Mouse (Mus musculus): ENCODE measurements around the gene Kifc3. TPM values are rescaled to one million over a fixed set of nuclear protein-coding genes. Genes with fewer than 3 reads are reported as not detected.

Kifc3 gene
- polyA plus RNA-seq, 1 experiment: 64.7 TPM

DNA sequence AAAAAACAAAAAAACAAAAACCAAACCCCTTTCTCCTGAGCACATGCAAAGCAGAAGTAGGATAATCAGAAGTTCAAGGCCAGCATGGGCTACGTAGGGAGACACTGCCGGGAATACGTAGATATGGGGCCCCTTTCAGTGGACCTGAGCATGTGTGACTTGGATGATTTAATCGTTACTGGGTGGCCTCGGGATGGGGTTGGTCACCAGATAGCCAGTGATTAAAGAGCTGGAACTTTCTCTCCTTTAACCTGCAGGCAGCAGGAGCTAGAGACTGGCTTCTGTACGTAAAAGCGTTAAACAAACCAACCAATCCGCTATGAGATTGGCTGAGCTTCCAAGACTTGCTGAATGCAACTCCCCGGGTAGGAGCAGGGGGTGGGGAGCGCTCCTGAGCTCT, 17.5 kb downstream of the Kifc3 start:
- no peak for TF ChIP-seq CTCF (IDR thresholded peaks at IDR 0.05; ENCODE audit: extremely low read depth, insufficient read length, insufficient replicate concordance, low read depth, low read length)
- TF ChIP-seq POLR2A (IDR thresholded peaks at IDR 0.05; ENCODE audit: low read depth, low read length): no peak
- Histone ChIP-seq H3K4me3 (ENCODE audit: low read depth, low read length) (no peak overlapping the region), H3K36me3 (ENCODE audit: control insufficient read depth, insufficient read depth, low read length) (peaks cover 4% of the 10 kb centered on the region), H3K27me3 (ENCODE audit: control insufficient read depth, insufficient read depth, low read length) (no peaks in the 10 kb centered on the region), H3K27ac (ENCODE audit: insufficient read depth, low read depth, low read length) (no peak overlapping the region), H3K4me1 (ENCODE audit: control insufficient read depth, insufficient read depth, insufficient read length, low read length) (no peaks in the 10 kb centered on the region)
- WGBS: 59% methylated on average over 10 of the region's 10 CpGs

DNA sequence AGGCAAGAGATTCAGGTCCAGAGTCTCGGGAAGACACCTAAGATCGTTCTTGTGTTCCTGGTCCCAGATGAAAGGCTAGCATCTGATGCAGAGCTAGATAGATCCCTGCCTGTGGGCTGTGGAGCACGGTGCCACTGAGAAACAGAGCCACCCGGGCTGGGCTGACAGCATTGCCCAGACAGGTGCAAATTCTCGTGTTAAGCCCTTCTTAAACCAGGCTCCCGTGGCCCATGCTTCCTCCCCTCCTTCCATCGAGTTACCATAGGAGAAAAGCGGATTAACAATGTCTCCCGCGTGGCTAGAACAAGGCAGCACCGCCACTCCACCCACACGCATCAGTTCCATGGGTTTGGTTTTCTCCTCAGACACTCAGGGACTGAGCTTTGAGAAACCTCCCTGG, 18.4 kb downstream of the Kifc3 start:
- H3K27ac ChIP-seq (ENCODE audit: insufficient read depth, low read depth, low read length): no peak overlapping the region
- no peaks in the 10 kb centered on the region for H3K4me1 ChIP-seq (ENCODE audit: control insufficient read depth, insufficient read depth, insufficient read length, low read length)
- TF ChIP-seq CTCF (IDR thresholded peaks at IDR 0.05; ENCODE audit: extremely low read depth, insufficient read length, insufficient replicate concordance, low read depth, low read length) (no peak), POLR2A (IDR thresholded peaks at IDR 0.05; ENCODE audit: low read depth, low read length) (no peak)
- H3K36me3 ChIP-seq (ENCODE audit: control insufficient read depth, insufficient read depth, low read length): no peaks in the 10 kb centered on the region; the same call in 1 of the 2 replicates
- H3K27me3 ChIP-seq (ENCODE audit: control insufficient read depth, insufficient read depth, low read length): no peaks in the 10 kb centered on the region
- no peak overlapping the region for H3K4me3 ChIP-seq (ENCODE audit: low read depth, low read length)
- WGBS: 78% methylated on average over 12 of the region's 12 CpGs

DNA sequence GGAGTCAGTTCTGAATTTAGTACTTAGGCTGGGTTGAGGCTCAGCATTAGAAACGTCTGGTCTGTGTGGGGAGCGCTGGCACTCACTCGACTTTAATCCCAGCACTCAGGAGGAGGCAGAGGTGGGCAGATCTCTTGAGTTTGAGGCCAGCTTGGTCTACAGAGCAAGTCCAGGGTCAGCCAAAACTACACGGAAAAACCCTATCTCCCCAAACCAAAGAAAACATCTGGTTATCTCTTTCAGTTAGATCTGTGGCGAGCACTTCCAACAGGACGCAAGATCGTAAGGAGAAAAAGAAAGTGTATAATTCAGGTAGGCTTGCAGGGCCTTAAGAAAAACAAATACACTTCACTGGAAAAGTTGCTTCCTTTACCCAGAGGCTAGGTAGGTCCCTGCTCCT, 20.8 kb downstream of the Kifc3 start:
- no peak overlapping the region for H3K4me3 ChIP-seq (ENCODE audit: low read depth, low read length)
- WGBS: 54% methylated on average over 7 of the region's 7 CpGs
- no peaks in the 10 kb centered on the region for H3K4me1 ChIP-seq (ENCODE audit: control insufficient read depth, insufficient read depth, insufficient read length, low read length)
- H3K36me3 ChIP-seq (ENCODE audit: control insufficient read depth, insufficient read depth, low read length): no peaks in the 10 kb centered on the region
- TF ChIP-seq CTCF (IDR thresholded peaks at IDR 0.05; ENCODE audit: extremely low read depth, insufficient read length, insufficient replicate concordance, low read depth, low read length) (no peak), POLR2A (IDR thresholded peaks at IDR 0.05; ENCODE audit: low read depth, low read length) (no peak)
- no peaks in the 10 kb centered on the region for H3K27me3 ChIP-seq (ENCODE audit: control insufficient read depth, insufficient read depth, low read length)
- H3K27ac ChIP-seq (ENCODE audit: insufficient read depth, low read depth, low read length): no peak overlapping the region

DNA sequence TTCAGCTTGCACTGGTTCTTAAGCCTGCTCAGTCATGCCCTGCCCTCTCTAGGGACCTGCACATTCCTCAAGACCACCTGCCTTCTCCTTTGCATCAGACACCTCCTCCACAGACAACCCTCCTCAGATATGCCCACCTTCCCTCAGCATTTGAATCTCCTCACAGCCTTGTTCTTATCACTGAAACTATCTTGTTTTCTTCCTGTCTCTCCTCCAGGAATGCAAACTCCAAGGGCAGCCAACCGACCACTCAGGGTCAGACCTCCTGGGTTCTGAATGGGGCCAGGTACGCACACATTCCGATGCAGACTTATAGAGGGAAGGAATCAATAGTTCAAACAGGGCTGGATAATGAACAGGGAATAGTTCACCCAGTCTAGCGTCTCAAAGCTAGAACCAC, 24.4 kb downstream of the Kifc3 start:
- 58% methylated on average over 4 of the region's 4 CpGs for WGBS
- no peak for TF ChIP-seq POLR2A (IDR thresholded peaks at IDR 0.05; ENCODE audit: low read depth, low read length)
- TF ChIP-seq CTCF (IDR thresholded peaks at IDR 0.05; ENCODE audit: extremely low read depth, insufficient read length, insufficient replicate concordance, low read depth, low read length): no peak
- Histone ChIP-seq H3K27me3 (ENCODE audit: control insufficient read depth, insufficient read depth, low read length) (no peaks in the 10 kb centered on the region), H3K4me1 (ENCODE audit: control insufficient read depth, insufficient read depth, insufficient read length, low read length) (no peaks in the 10 kb centered on the region), H3K27ac (ENCODE audit: insufficient read depth, low read depth, low read length) (no peak overlapping the region), H3K36me3 (ENCODE audit: control insufficient read depth, insufficient read depth, low read length) (no peaks in the 10 kb centered on the region), H3K4me3 (ENCODE audit: low read depth, low read length) (no peak overlapping the region)

DNA sequence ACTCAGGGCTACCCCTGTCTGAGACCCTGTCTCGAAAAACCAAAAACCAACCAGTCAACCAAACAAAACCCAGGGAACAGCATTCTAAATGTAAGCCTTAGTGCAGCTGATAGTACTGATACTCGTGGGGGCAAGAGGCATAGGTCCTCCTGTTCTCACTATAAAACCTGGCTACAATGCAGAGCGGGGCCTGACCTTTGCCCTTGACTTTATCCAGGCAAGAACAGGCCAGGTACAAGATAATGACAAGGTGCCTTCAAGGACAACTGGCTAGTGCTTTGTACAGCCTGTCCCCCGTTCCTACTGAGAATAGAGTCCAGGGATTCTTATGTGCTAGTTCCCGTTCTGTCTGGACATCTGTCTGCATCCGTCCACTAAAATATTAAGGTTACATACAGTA, 25.6 kb downstream of the Kifc3 start:
- Histone ChIP-seq H3K27me3 (ENCODE audit: control insufficient read depth, insufficient read depth, low read length) (no peaks in the 10 kb centered on the region), H3K36me3 (ENCODE audit: control insufficient read depth, insufficient read depth, low read length) (no peaks in the 10 kb centered on the region), H3K27ac (ENCODE audit: insufficient read depth, low read depth, low read length) (no peak overlapping the region), H3K4me1 (ENCODE audit: control insufficient read depth, insufficient read depth, insufficient read length, low read length) (no peaks in the 10 kb centered on the region), H3K4me3 (ENCODE audit: low read depth, low read length) (no peak overlapping the region)
- TF ChIP-seq CTCF (IDR thresholded peaks at IDR 0.05; ENCODE audit: extremely low read depth, insufficient read length, insufficient replicate concordance, low read depth, low read length) (no peak), POLR2A (IDR thresholded peaks at IDR 0.05; ENCODE audit: low read depth, low read length) (no peak)
- WGBS: 59% methylated on average over 6 of the region's 6 CpGs

DNA sequence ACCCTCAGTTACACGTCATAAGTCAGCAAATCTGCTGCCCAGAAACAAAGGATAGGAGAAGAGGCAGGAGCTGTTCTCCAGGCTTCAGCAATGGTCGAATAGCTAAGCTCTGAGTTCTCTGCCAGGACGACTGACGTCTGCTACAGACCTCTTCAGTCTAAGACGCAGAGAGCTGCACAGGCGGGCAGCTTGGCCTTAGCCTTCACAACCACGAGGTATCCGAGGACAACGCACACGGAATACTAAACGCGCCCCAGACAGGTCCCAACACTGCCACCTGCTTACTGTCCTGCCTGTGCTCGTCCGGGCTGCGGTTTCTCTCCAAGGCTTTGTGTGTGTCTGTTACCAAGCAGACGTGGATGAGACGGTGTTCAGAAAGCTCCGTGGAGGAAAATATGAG, 26.8 kb downstream of the Kifc3 start:
- no peaks in the 10 kb centered on the region for H3K4me1 ChIP-seq (ENCODE audit: control insufficient read depth, insufficient read depth, insufficient read length, low read length)
- H3K27ac ChIP-seq (ENCODE audit: insufficient read depth, low read depth, low read length): no peak overlapping the region
- no peaks in the 10 kb centered on the region for H3K27me3 ChIP-seq (ENCODE audit: control insufficient read depth, insufficient read depth, low read length)
- WGBS: 72% methylated on average over 18 of the region's 18 CpGs
- no peak overlapping the region for H3K4me3 ChIP-seq (ENCODE audit: low read depth, low read length)
- no peaks in the 10 kb centered on the region for H3K36me3 ChIP-seq (ENCODE audit: control insufficient read depth, insufficient read depth, low read length)
- TF ChIP-seq POLR2A (IDR thresholded peaks at IDR 0.05; ENCODE audit: low read depth, low read length) (no peak), CTCF (IDR thresholded peaks at IDR 0.05; ENCODE audit: extremely low read depth, insufficient read length, insufficient replicate concordance, low read depth, low read length) (no peak)

DNA sequence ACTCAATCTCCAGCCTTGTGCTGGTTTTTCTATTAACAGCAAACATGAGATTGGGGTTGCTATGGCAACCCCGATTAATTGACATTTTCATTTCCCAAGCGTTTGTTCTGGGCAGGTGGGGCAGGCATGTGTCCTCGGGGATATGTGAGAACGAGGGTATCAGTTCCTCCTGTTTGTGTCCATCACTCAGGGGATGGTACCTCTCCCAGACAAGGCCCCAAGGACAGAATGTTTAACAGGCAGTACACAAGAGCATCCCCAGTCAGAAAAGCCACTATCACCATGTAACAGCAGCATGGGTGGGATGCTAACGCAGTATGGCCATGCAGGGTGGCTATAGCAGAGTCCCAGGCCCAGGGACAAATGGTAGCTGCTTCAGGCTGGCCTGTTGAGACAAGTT, 27.3 kb downstream of the Kifc3 start:
- no peaks in the 10 kb centered on the region for H3K36me3 ChIP-seq (ENCODE audit: control insufficient read depth, insufficient read depth, low read length)
- H3K4me1 ChIP-seq (ENCODE audit: control insufficient read depth, insufficient read depth, insufficient read length, low read length): no peaks in the 10 kb centered on the region
- no peaks in the 10 kb centered on the region for H3K27me3 ChIP-seq (ENCODE audit: control insufficient read depth, insufficient read depth, low read length)
- 44% methylated on average over 5 of the region's 5 CpGs for WGBS
- no peak overlapping the region for H3K4me3 ChIP-seq (ENCODE audit: low read depth, low read length)
- no peak overlapping the region for H3K27ac ChIP-seq (ENCODE audit: insufficient read depth, low read depth, low read length)
- TF ChIP-seq POLR2A (IDR thresholded peaks at IDR 0.05; ENCODE audit: low read depth, low read length): no peak
- TF ChIP-seq CTCF (IDR thresholded peaks at IDR 0.05; ENCODE audit: extremely low read depth, insufficient read length, insufficient replicate concordance, low read depth, low read length): no peak

DNA sequence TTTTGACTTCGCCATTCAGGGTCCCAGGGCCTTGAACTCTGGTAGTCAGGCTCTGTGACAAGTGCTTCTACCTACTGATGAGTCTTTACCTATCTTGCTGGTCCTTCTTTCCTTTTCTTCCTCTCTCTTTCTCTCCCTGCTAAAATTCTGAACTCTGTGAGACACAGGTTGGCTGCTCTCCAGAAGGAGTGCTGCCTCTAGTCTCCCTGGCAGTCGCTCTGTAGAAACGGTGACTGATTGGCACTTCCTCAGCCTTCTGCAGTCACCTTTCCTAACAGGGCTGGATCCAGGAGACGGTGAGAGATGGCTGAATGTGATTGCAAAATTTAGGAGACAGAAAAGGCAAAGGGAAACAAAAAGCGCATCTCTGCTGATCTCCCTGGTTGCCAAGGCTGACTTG, 30.2 kb downstream of the Kifc3 start:
- WGBS: 49% methylated on average over 5 of the region's 5 CpGs
- H3K36me3 ChIP-seq (ENCODE audit: control insufficient read depth, insufficient read depth, low read length): no peaks in the 10 kb centered on the region
- H3K27me3 ChIP-seq (ENCODE audit: control insufficient read depth, insufficient read depth, low read length): no peaks in the 10 kb centered on the region
- H3K27ac ChIP-seq (ENCODE audit: insufficient read depth, low read depth, low read length): no peak overlapping the region
- TF ChIP-seq CTCF (IDR thresholded peaks at IDR 0.05; ENCODE audit: extremely low read depth, insufficient read length, insufficient replicate concordance, low read depth, low read length): no peak
- TF ChIP-seq POLR2A (IDR thresholded peaks at IDR 0.05; ENCODE audit: low read depth, low read length): no peak
- no peaks in the 10 kb centered on the region for H3K4me1 ChIP-seq (ENCODE audit: control insufficient read depth, insufficient read depth, insufficient read length, low read length)
- no peak overlapping the region for H3K4me3 ChIP-seq (ENCODE audit: low read depth, low read length)

Data from small intestine, adult 2 months (tissue).